Comparison of ENCODE assay signal across 18 mouse cellular contexts in genomic region chr17:6001836-6002235, GRCm38 (mm10).
A peak's percentile ranks its signal among the peaks of the same experiment; 100 is the strongest.
DNase-seq lines count a peak whose midpoint lies in the region; ATAC-seq and TF ChIP-seq lines count a peak whose summit lies in the region.
"Had no signal": no experiment of that assay in that cellular context is flagged by ENCODE, and none has a peak within 500 bp of the region (broad histone marks: within the 10 kb centered on the region; RNA-seq: fewer than 3 reads in every experiment).

No protein-coding gene starts in this region.

- no peak for TF ChIP-seq CTCF in midbrain, postnatal 0 days (IDR thresholded peaks at IDR 0.05)

- no peak overlapping the region for H3K27ac ChIP-seq in midbrain, postnatal 0 days (ENCODE audit: low read depth, low read length)
- no peak overlapping the region for H3K27ac ChIP-seq in midbrain, embryonic 14.5 days (replicated peaks; ENCODE audit: low read depth, low read length)
- H3K27ac ChIP-seq: embryonic facial prominence, embryonic 13.5 days; hindbrain, embryonic 10.5 days; stomach, postnatal 0 days had no signal

- DNase-seq in heart, adult 11 months = peak; percentile 94
- no peak for DNase-seq in heart, adult 18-20 months
- DNase-seq in thymus, postnatal 0 days (ENCODE audit: low spot score) = peak; percentile 34
- no peak for DNase-seq in thymus, adult 18-20 months
- no peak for DNase-seq in midbrain, postnatal 0 days (ENCODE audit: low spot score)
- DNase-seq in kidney, adult 11 months = no peak
- no peak for DNase-seq in midbrain, embryonic 14.5 days
- DNase-seq: cerebellum, adult 11-12 months; kidney, adult 9 months; liver; lung, adult 18-20 months; right cerebral cortex, adult 18-20 months; thymus, postnatal 4 days had no signal

- H3K9ac ChIP-seq in midbrain, postnatal 0 days (replicated peaks; ENCODE audit: low read length, poor library complexity, severe bottlenecking) = no peak overlapping the region
- no peak overlapping the region for H3K9ac ChIP-seq in midbrain, embryonic 14.5 days (replicated peaks; ENCODE audit: low read length)
- H3K9ac ChIP-seq: embryonic facial prominence, embryonic 13.5 days had no signal

- peaks cover 15% of the 10 kb centered on the region for H3K4me1 ChIP-seq in midbrain, postnatal 0 days (ENCODE audit: insufficient read depth, low read length)
- 0 out of 2 replicates have a peak, but pooled peaks cover 6% of the 10 kb centered on the region for H3K4me1 ChIP-seq in midbrain, embryonic 14.5 days (ENCODE audit: control insufficient read depth, insufficient read depth, low read length)

- no peak overlapping the region for H3K4me2 ChIP-seq in midbrain, postnatal 0 days (ENCODE audit: low read depth, low read length, poor library complexity, severe bottlenecking)
- H3K4me2 ChIP-seq in midbrain, embryonic 14.5 days (ENCODE audit: low read length) = no peak overlapping the region
- H3K4me2 ChIP-seq: embryonic facial prominence, embryonic 13.5 days had no signal

- no peaks in the 10 kb centered on the region for H3K9me3 ChIP-seq in midbrain, postnatal 0 days (ENCODE audit: low read length)
- H3K9me3 ChIP-seq in midbrain, embryonic 14.5 days (ENCODE audit: control insufficient read depth, low read length) = no peaks in the 10 kb centered on the region
- H3K9me3 ChIP-seq: embryonic facial prominence, embryonic 13.5 days; hindbrain, embryonic 10.5 days had no signal

- no peak overlapping the region for H3K4me3 ChIP-seq in midbrain, postnatal 0 days (ENCODE audit: low read depth, low read length)
- no peak overlapping the region for H3K4me3 ChIP-seq in midbrain, embryonic 14.5 days (replicated peaks; ENCODE audit: low read depth, low read length)
- H3K4me3 ChIP-seq: embryonic facial prominence, embryonic 13.5 days; hindbrain, embryonic 10.5 days had no signal

- WGBS in midbrain, postnatal 0 days = 79% methylated on average over 7 of the region's 7 CpGs
- 87% methylated on average over 7 of the region's 7 CpGs for WGBS in midbrain, embryonic 14.5 days

- H3K36me3 ChIP-seq in midbrain, postnatal 0 days (ENCODE audit: insufficient read depth, low read length) = no peaks in the 10 kb centered on the region
- no peaks in the 10 kb centered on the region for H3K36me3 ChIP-seq in midbrain, embryonic 14.5 days (ENCODE audit: control insufficient read depth, insufficient read depth, low read length)
- H3K36me3 ChIP-seq: hindbrain, embryonic 10.5 days had no signal

- peak; percentile 24 for ATAC-seq in granulocyte monocyte progenitor cell, adult 5-6 weeks (replicated peaks; ENCODE audit: poor library complexity, severe bottlenecking)
- no peak for ATAC-seq in midbrain, postnatal 0 days (ENCODE audit: low FRiP score)
- no peak for ATAC-seq in midbrain, embryonic 14.5 days (ENCODE audit: low FRiP score, low TSS enrichment)
- ATAC-seq: activated CD4-positive, CD25-positive, alpha-beta regulatory T cell, adult 4 months had no signal

- H3K27me3 ChIP-seq in midbrain, postnatal 0 days (ENCODE audit: insufficient read depth, low read length) = no peaks in the 10 kb centered on the region
- no peaks in the 10 kb centered on the region for H3K27me3 ChIP-seq in midbrain, embryonic 14.5 days (ENCODE audit: control insufficient read depth, insufficient read depth, low read length)
- H3K27me3 ChIP-seq: embryonic facial prominence, embryonic 13.5 days had no signal

Comparison
In these comparisons a context has a peak if more than half of its experiments do, and no peak if none do; other contexts are left out.
1. DNase-seq: peak in heart, adult 11 months (single experiment) and thymus, postnatal 0 days (single experiment); none in heart, adult 18-20 months (0 of 2), thymus, adult 18-20 months (0 of 2), midbrain, postnatal 0 days (single experiment), kidney, adult 11 months (single experiment) and midbrain, embryonic 14.5 days (single experiment).